Mouse (Mus musculus) forebrain, embryonic 15.5 days (tissue): ENCODE measurements around the gene Slamf7. TPM values are rescaled to one million over a fixed set of nuclear protein-coding genes. Genes with fewer than 3 reads are reported as not detected.
"Not testable (repeated sequence)": the region's sequence is repeated elsewhere in the genome, so short reads cannot be mapped to it uniquely, and the experiment has no call there.

Source experiments
- ATAC-seq: fragments of 200-750 bp; cut with Nextera tagmentation; replicated peaks from 2 replicates; pipeline ENCODE4 v1.8.0; 2017; ENCODE audit warnings: mild to moderate bottlenecking, moderate TSS enrichment, moderate library complexity
- H3K27ac ChIP-seq: fragments of 300-500 bp; sonication (generic); replicated peaks from 2 replicates; pipeline ENCODE4 v1.5.1; 2015; ENCODE audit warnings: mild to moderate bottlenecking, inconsistent platforms
- H3K27me3 ChIP-seq: fragments of 300-500 bp; sonication (generic); 2 replicates; pipeline ENCODE4 v1.6.1; 2015; ENCODE audit warnings: inconsistent platforms
- H3K36me3 ChIP-seq: fragments of 300-500 bp; sonication (generic); 2 replicates; pipeline ENCODE4 v1.6.1; 2015; ENCODE audit warnings: mild to moderate bottlenecking, inconsistent platforms
- H3K4me1 ChIP-seq: fragments of 300-500 bp; sonication (generic); 2 replicates; pipeline ENCODE4 v1.6.1; 2015; ENCODE audit warnings: inconsistent platforms
- H3K4me2 ChIP-seq: fragments of 300-500 bp; sonication (generic); replicated peaks from 2 replicates; pipeline ENCODE4 v1.6.1; 2015; ENCODE audit warnings: mild to moderate bottlenecking, inconsistent platforms
- H3K4me3 ChIP-seq: fragments of 300-500 bp; sonication (generic); 2 replicates; pipeline ENCODE4 v1.5.1; 2015; ENCODE audit warnings: mild to moderate bottlenecking, inconsistent platforms
- H3K9ac ChIP-seq: fragments of 300-500 bp; sonication (generic); replicated peaks from 2 replicates; pipeline ENCODE4 v1.6.1; 2015; ENCODE audit warnings: mild to moderate bottlenecking, inconsistent platforms
- H3K9me3 ChIP-seq: fragments of 300-500 bp; sonication (generic); 2 replicates; pipeline ENCODE4 v1.6.1; 2016; ENCODE audit warnings: inconsistent platforms
- WGBS: fragments of 180-500 bp; shearing (Covaris S2); methylation state at CpG from one replicate; pipeline ENCODE4 v1.1.7; 2015; ENCODE audit warnings: mixed read lengths; 5-methylcytosine and 5-hydroxymethylcytosine counted together
- polyA plus RNA-seq: library from polyadenylated mRNA; unstranded; fragments of >200 nt; fragmentation: Nextera tagmentation; extraction: Ambion mirVana; gene quantifications from 2 replicates; pipeline ENCODE4 v1.2.1, GENCODE M21; 2015

Gene Slamf7
- not detected in 2 replicates for polyA plus RNA-seq

GRCm38 (mm10) chr1:171652734-171653133 is at the start of gene Slamf7:
TSS of gene Slamf7 (minus strand) at chr1:171653035.
- H3K36me3 ChIP-seq, result no peaks in the 10 kb centered on the region
- no peak within 1 kb of the TSS for H3K9ac ChIP-seq
- no peaks in the 10 kb centered on the region for H3K27me3 ChIP-seq
- 90% methylated on average over 5 of the region's 5 CpGs for WGBS
- no peak within 1 kb of the TSS for H3K4me2 ChIP-seq
- H3K9me3 ChIP-seq, result no peaks in the 10 kb centered on the region
- no peak within 1 kb of the TSS for H3K27ac ChIP-seq
- no peak within 1 kb of the TSS for H3K4me3 ChIP-seq
- no peak for ATAC-seq
- H3K4me1 ChIP-seq, result no peaks in the 10 kb centered on the region

DNA sequence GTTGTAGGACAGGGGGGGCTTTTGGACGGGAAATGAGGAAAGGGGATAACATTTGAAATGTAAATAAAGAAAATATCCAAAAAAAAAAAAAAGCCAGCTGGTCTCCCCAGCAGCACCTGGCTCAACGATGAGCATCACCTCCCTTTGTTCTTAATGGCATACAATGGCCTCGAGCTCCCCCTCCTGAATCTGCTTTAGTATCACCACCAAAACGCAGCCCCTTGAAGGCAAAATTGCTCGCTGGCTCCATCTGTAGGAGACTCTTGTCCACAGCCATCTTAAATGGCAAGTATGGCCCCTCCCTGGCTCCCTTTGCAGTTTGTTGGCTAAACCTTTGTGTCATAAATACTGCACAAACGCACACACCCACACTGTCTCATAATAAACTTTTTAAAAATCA is 46.1 kb upstream of the Slamf7 start:
- H3K9me3 ChIP-seq, result no peaks in the 10 kb centered on the region
- H3K27me3 ChIP-seq, result no peaks in the 10 kb centered on the region
- ATAC-seq, result no peak
- H3K9ac ChIP-seq, result no peak overlapping the region
- H3K4me3 ChIP-seq, result no peak overlapping the region
- WGBS, result 16% methylated on average over 6 of the region's 6 CpGs
- no peaks in the 10 kb centered on the region for H3K4me1 ChIP-seq
- no peak overlapping the region for H3K4me2 ChIP-seq
- H3K27ac ChIP-seq, result no peak overlapping the region
- no peaks in the 10 kb centered on the region for H3K36me3 ChIP-seq

- no peak for ATAC-seq
- H3K9me3 ChIP-seq, result no peaks in the 10 kb centered on the region
- no peaks in the 10 kb centered on the region for H3K27me3 ChIP-seq
- H3K4me1 ChIP-seq, result no peaks in the 10 kb centered on the region
- no peak overlapping the region for H3K4me2 ChIP-seq
- WGBS, result 93% methylated on average over 1 of the region's 1 CpGs
- H3K27ac ChIP-seq, result no peak overlapping the region
- H3K36me3 ChIP-seq, result no peaks in the 10 kb centered on the region
- H3K4me3 ChIP-seq, result no peak overlapping the region
- no peak overlapping the region for H3K9ac ChIP-seq
Measured at GRCm38 (mm10) chr1:171693918-171694317, 41.1 kb upstream of the Slamf7 start.

DNA sequence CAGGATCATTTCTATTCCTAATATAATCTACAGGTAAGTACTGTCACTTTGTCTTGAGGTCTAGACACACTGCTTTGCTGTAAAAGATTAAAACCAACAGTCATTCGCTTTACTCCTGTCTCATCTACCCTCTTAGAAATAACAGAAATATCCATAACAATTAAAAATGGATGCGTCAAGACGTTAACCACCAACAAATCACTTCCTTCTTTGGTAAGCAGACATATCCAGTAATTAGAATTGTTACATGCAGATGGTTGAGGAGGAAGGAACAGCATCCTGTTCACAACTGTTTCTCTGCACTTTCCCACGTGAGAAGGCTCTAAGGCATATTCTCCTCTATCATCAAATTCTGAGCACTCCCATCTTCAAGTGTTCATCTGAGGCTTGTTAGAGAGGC is 34.5 kb upstream of the Slamf7 start:
- WGBS, result 85% methylated on average over 4 of the region's 4 CpGs
- H3K4me2 ChIP-seq, result no peak overlapping the region
- H3K9ac ChIP-seq, result no peak overlapping the region
- no peaks in the 10 kb centered on the region for H3K4me1 ChIP-seq
- no peak for ATAC-seq
- no peak overlapping the region for H3K4me3 ChIP-seq
- H3K9me3 ChIP-seq, result no peaks in the 10 kb centered on the region
- no peaks in the 10 kb centered on the region for H3K27me3 ChIP-seq
- H3K27ac ChIP-seq, result no peak overlapping the region
- no peaks in the 10 kb centered on the region for H3K36me3 ChIP-seq

GRCm38 (mm10) chr1:171684923-171685322 is 32.1 kb upstream of the Slamf7 start:
- H3K4me2 ChIP-seq, result no peak overlapping the region
- H3K9me3 ChIP-seq, result no peaks in the 10 kb centered on the region
- no peaks in the 10 kb centered on the region for H3K27me3 ChIP-seq
- no peak for ATAC-seq
- no peak overlapping the region for H3K9ac ChIP-seq
- no peak overlapping the region for H3K27ac ChIP-seq
- WGBS, result 93% methylated on average over 9 of the region's 9 CpGs
- no peaks in the 10 kb centered on the region for H3K36me3 ChIP-seq
- H3K4me3 ChIP-seq, result no peak overlapping the region
- H3K4me1 ChIP-seq, result no peaks in the 10 kb centered on the region

GRCm38 (mm10) chr1:171681531-171682299 is 28.9 kb upstream of the Slamf7 start, which contains the start of gene Cd48:
TSS of gene Cd48 (plus strand) at chr1:171682009.
- H3K4me1 ChIP-seq, result no peaks in the 10 kb centered on the region
- no peak within 1 kb of the TSS for H3K4me3 ChIP-seq
- no peaks in the 10 kb centered on the region for H3K36me3 ChIP-seq
- no peaks in the 10 kb centered on the region for H3K27me3 ChIP-seq
- no peak within 1 kb of the TSS for H3K27ac ChIP-seq
- ATAC-seq, result no peak
- WGBS, result 93% methylated on average over 14 of the region's 14 CpGs
- H3K9ac ChIP-seq, result no peak within 1 kb of the TSS
- H3K9me3 ChIP-seq, result no peaks in the 10 kb centered on the region
- no peak within 1 kb of the TSS for H3K4me2 ChIP-seq

DNA sequence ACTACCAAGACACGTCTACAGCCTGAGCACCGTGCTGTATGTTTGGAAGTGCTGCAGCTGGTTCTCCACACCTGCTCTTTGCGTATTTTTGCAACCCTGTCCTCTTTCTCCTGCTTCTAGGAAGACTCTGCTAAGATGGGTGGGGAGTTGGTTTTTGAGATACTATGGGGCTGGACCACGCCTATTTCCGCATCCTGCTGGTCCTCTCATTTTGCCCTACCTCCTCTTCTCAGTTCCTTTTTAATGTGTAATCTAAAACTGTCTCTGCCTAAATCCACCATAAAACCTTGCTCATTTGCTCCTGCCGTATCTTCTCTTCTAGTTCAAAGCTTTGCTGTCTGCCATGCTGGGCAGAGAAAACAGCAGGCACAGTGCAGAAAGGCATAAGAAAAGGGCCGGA is 28.2 kb upstream of the Slamf7 start:
- H3K9ac ChIP-seq, result no peak overlapping the region
- no peaks in the 10 kb centered on the region for H3K4me1 ChIP-seq
- H3K9me3 ChIP-seq, result no peaks in the 10 kb centered on the region
- H3K27me3 ChIP-seq, result no peaks in the 10 kb centered on the region
- H3K4me2 ChIP-seq, result no peak overlapping the region
- H3K36me3 ChIP-seq, result no peaks in the 10 kb centered on the region
- no peak for ATAC-seq
- no peak overlapping the region for H3K27ac ChIP-seq
- 90% methylated on average over 7 of the region's 7 CpGs for WGBS
- no peak overlapping the region for H3K4me3 ChIP-seq

DNA sequence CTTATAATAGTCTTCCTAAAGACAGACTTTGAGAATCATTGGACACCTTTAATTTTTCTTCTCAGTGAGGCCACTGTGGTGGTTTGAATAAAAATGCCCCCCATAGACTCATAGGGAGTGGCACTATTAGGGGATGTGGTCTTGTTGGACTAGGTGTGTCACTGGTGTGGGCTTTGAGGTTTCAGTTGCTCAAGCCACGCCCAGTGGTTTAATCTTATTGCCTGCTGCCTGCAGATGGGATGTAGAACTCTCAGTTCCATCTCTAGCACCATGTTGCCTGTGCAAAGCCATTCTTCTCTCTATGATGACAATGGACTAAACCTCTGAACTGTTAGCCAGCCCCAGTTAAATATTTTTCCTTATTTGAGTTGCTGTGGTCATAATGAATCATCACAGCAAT is 24.9 kb upstream of the Slamf7 start:
- H3K4me2 ChIP-seq, result no peak overlapping the region
- H3K4me3 ChIP-seq, result no peak overlapping the region
- ATAC-seq, result no peak
- H3K27me3 ChIP-seq, result no peaks in the 10 kb centered on the region
- no peak overlapping the region for H3K27ac ChIP-seq
- no peak overlapping the region for H3K9ac ChIP-seq
- 88% methylated on average over 1 of the region's 1 CpGs for WGBS
- 0 out of 2 replicates have a peak, but pooled peaks cover 3% of the 10 kb centered on the region for H3K4me1 ChIP-seq
- no peaks in the 10 kb centered on the region for H3K9me3 ChIP-seq
- H3K36me3 ChIP-seq, result no peaks in the 10 kb centered on the region

GRCm38 (mm10) chr1:171674467-171674866 is 21.6 kb upstream of the Slamf7 start:
- Histone ChIP-seq H3K36me3 (no peaks in the 10 kb centered on the region), H3K4me3 (no peak overlapping the region), H3K27me3 (no peaks in the 10 kb centered on the region), H3K27ac (no peak overlapping the region), H3K4me1 (0 out of 2 replicates have a peak, but pooled peaks cover 3% of the 10 kb centered on the region), H3K9ac (no peak overlapping the region), H3K9me3 (no peaks in the 10 kb centered on the region), H3K4me2 (no peak overlapping the region)
- WGBS, result 73% methylated on average over 1 of the region's 1 CpGs
- ATAC-seq, result no peak

- Histone ChIP-seq H3K36me3 (no peaks in the 10 kb centered on the region), H3K27me3 (no peaks in the 10 kb centered on the region), H3K4me3 (no peak overlapping the region), H3K9ac (no peak overlapping the region), H3K9me3 (no peaks in the 10 kb centered on the region), H3K4me1 (0 out of 2 replicates have a peak, but pooled peaks cover 3% of the 10 kb centered on the region), H3K4me2 (no peak overlapping the region), H3K27ac (no peak overlapping the region)
- no peak for ATAC-seq
- 72% methylated on average over 5 of the region's 5 CpGs for WGBS
Measured at GRCm38 (mm10) chr1:171672854-171673475, 20.1 kb upstream of the Slamf7 start.

DNA sequence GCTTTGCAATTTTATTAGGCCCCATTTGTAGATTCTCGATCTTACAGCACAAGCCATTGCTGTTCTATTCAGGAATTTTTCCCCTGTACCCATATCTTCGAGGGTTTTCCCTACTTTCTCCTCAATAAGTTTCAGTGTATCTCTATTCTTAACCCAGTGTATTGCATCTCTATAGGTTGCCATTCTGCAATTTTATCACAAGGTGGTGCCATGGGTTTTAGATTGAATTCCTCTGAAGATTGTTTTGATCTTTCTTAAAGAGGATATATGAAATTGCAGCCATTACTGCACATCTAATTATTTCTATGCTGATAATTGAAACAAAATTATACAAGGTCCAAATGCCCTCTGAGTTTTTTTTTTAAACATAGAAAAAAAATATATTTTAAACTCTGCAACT is 19.6 kb upstream of the Slamf7 start:
- not testable (repeated sequence) for H3K9me3 ChIP-seq, ATAC-seq, H3K4me2 ChIP-seq, H3K4me3 ChIP-seq, H3K9ac ChIP-seq, H3K36me3 ChIP-seq, H3K4me1 ChIP-seq, H3K27me3 ChIP-seq, H3K27ac ChIP-seq
- 88% methylated on average over 2 of the region's 2 CpGs for WGBS

- no peak overlapping the region for H3K9ac ChIP-seq
- 91% methylated on average over 1 of the region's 1 CpGs for WGBS
Measured at GRCm38 (mm10) chr1:171667160-171667559, 14.3 kb upstream of the Slamf7 start.

More at GRCm38 (mm10) chr1:171667160-171667559, 14.3 kb upstream of the Slamf7 start:
- ATAC-seq, result no peak
- H3K36me3 ChIP-seq, result no peaks in the 10 kb centered on the region
- no peaks in the 10 kb centered on the region for H3K27me3 ChIP-seq
- H3K4me1 ChIP-seq, result no peaks in the 10 kb centered on the region
- H3K4me3 ChIP-seq, result no peak overlapping the region
- H3K9me3 ChIP-seq, result no peaks in the 10 kb centered on the region
- no peak overlapping the region for H3K27ac ChIP-seq
- H3K4me2 ChIP-seq, result no peak overlapping the region
